Mouse (Mus musculus) heart, adult 2 months (tissue): ENCODE measurements at regions not wholly inside any gene's neighbourhood (a gene's known extent, or its start where the extent isn't known, plus 50 kb on each side); places are given as distances from the start of the nearest gene placed in this dataset.

Experiments used
- DNase-seq, 2 experiments: peaks; one replicate each; pipeline ENCODE4 v3.0.0; 2021
- H3K27ac ChIP-seq: fragments of 200-600 bp; 2 replicates; pipeline ENCODE4 v1.8.1; 2022
- H3K27me3 ChIP-seq: fragments of 200-500 bp; 2 replicates; pipeline ENCODE4 v1.6.1; 2012; ENCODE audit warnings: mild to moderate bottlenecking, low read length, inconsistent platforms, mixed read lengths; ENCODE audit not compliant: control insufficient read depth, insufficient read depth
- H3K36me3 ChIP-seq: fragments of 200-500 bp; 2 replicates; pipeline ENCODE4 v1.6.1; 2012; ENCODE audit warnings: low read length, inconsistent platforms; ENCODE audit not compliant: control insufficient read depth, insufficient read depth
- H3K4me1 ChIP-seq: fragments of 200-500 bp; 2 replicates; pipeline ENCODE4 v1.6.1; 2011; ENCODE audit warnings: low read length; ENCODE audit not compliant: control insufficient read depth, insufficient read depth
- H3K4me3 ChIP-seq: fragments of 200-600 bp; 2 replicates; pipeline ENCODE4 v1.8.1; 2022
- H3K79me2 ChIP-seq: fragments of 200-500 bp; replicated peaks from 2 replicates; pipeline ENCODE4 v1.6.1; 2012; ENCODE audit warnings: mild to moderate bottlenecking, inconsistent platforms, low read length, moderate library complexity, mixed read lengths; ENCODE audit not compliant: control insufficient read depth, insufficient read depth
- H3K9ac ChIP-seq: fragments of 200-500 bp; 2 replicates; pipeline ENCODE4 v1.6.1; 2012; ENCODE audit warnings: low read depth, mild to moderate bottlenecking, control low read depth, inconsistent platforms, low read length, mixed read lengths
- CTCF ChIP-seq: fragments of 200-600 bp; IDR thresholded peaks from 2 replicates; pipeline ENCODE4 v1.8.1; 2022; ENCODE audit warnings: antibody characterized with exemption, mild to moderate bottlenecking, moderate library complexity
- EP300 ChIP-seq: fragments of 200-500 bp; IDR thresholded peaks from 2 replicates; pipeline ENCODE4 v1.6.1; 2011; ENCODE audit warnings: low read depth, low read length, control low read depth; ENCODE audit not compliant: insufficient read depth
- POLR2A ChIP-seq: fragments of 200-500 bp; IDR thresholded peaks from 2 replicates; pipeline ENCODE4 v1.6.1; 2011; ENCODE audit warnings: mild to moderate bottlenecking, low read depth, low read length, control low read depth; ENCODE audit not compliant: insufficient read depth
- WGBS: fragments of 180-500 bp; shearing (Covaris S2); methylation state at CpG from one replicate; pipeline ENCODE4 v1.1.7; 2018; 5-methylcytosine and 5-hydroxymethylcytosine counted together
- intact Hi-C: fragments of 180-260 bp; cut with DNase I; formaldehyde crosslinking; loops from one replicate; pipeline ENCODE4 v1.15.1; 2025

GRCm38 (mm10) chr17:73009962-73010361 is 91.9 kb downstream of the Lbh start:
- Histone ChIP-seq H3K4me1 (peaks cover 18% of the 10 kb centered on the region), H3K27me3 (no peaks in the 10 kb centered on the region), H3K9ac (no peak overlapping the region), H3K27ac (peak overlapping the region; percentile 40), H3K4me3 (no peak overlapping the region), H3K36me3 (no peaks in the 10 kb centered on the region), H3K79me2 (no peaks in the 10 kb centered on the region)
- DNase-seq, result peak; percentile 66 to 69
- TF ChIP-seq EP300 (no peak), CTCF (no peak), POLR2A (no peak)
- intact Hi-C loops, result loop anchor here (1.0 to 2.0 kb wide), 2 partner anchors 91 to 120 kb away; partner anchors contain the start of gene Lbh
- WGBS, result 55% methylated on average over 4 of the region's 4 CpGs

- TF ChIP-seq POLR2A (no peak), CTCF (no peak), EP300 (no peak)
- Histone ChIP-seq H3K4me3 (no peak overlapping the region), H3K4me1 (peaks cover 18% of the 10 kb centered on the region), H3K9ac (no peak overlapping the region), H3K36me3 (no peaks in the 10 kb centered on the region), H3K79me2 (no peaks in the 10 kb centered on the region), H3K27ac (peak overlapping the region; percentile 46), H3K27me3 (no peaks in the 10 kb centered on the region)
- 36% methylated on average over 6 of the region's 6 CpGs for WGBS
- DNase-seq, result peak in 1 of 2 experiments; percentile 38
- intact Hi-C loops, result no loop called here
These were observed 94.3 kb downstream of the Lbh start for GRCm38 (mm10) chr17:73012356-73012755.

- TF ChIP-seq CTCF (no peak), POLR2A (no peak), EP300 (no peak)
- no peak overlapping the region for H3K4me3 ChIP-seq
- WGBS, result 64% methylated on average over 5 of the region's 5 CpGs
- H3K9ac ChIP-seq, result no peak overlapping the region
- no peak for DNase-seq
- no peaks in the 10 kb centered on the region for H3K27me3 ChIP-seq
- peak overlapping the region; percentile 24; the same call in 1 of the 2 replicates for H3K27ac ChIP-seq
- intact Hi-C loops, result no loop called here
- H3K4me1 ChIP-seq, result peaks cover 18% of the 10 kb centered on the region
- no peaks in the 10 kb centered on the region for H3K79me2 ChIP-seq
- H3K36me3 ChIP-seq, result no peaks in the 10 kb centered on the region
These were observed 94.8 kb upstream of the Lclat1 start for GRCm38 (mm10) chr17:73012954-73013353.

- TF ChIP-seq CTCF (no peak), EP300 (no peak), POLR2A (no peak)
- intact Hi-C loops, result loop anchor here (2.0 kb wide), 1 partner anchor 29 kb away; no protein-coding TSS in a partner anchor
- Histone ChIP-seq H3K27ac (no peak overlapping the region), H3K4me1 (peaks cover 14% of the 10 kb centered on the region), H3K27me3 (no peaks in the 10 kb centered on the region), H3K4me3 (no peak overlapping the region), H3K79me2 (no peaks in the 10 kb centered on the region), H3K9ac (no peak overlapping the region), H3K36me3 (no peaks in the 10 kb centered on the region)
- 50% methylated on average over 9 of the region's 9 CpGs for WGBS
- peak in 1 of 2 experiments; percentile 36 for DNase-seq
These were observed 93.5 kb upstream of the Lclat1 start for GRCm38 (mm10) chr17:73014090-73014853.

- H3K9ac ChIP-seq, result no peak overlapping the region
- H3K36me3 ChIP-seq, result no peaks in the 10 kb centered on the region; the same call in 1 of the 2 replicates
- DNase-seq, result no peak
- 81% methylated on average over 5 of the region's 5 CpGs for WGBS
- no peaks in the 10 kb centered on the region for H3K79me2 ChIP-seq
- TF ChIP-seq CTCF (no peak), POLR2A (no peak), EP300 (no peak)
- peaks cover 8% of the 10 kb centered on the region for H3K4me1 ChIP-seq
- intact Hi-C loops, result no loop called here
- H3K4me3 ChIP-seq, result no peak overlapping the region
- H3K27ac ChIP-seq, result no peak overlapping the region
- H3K27me3 ChIP-seq, result no peaks in the 10 kb centered on the region
These were observed 90.6 kb upstream of the Lclat1 start for GRCm38 (mm10) chr17:73017173-73017572.

GRCm38 (mm10) chr17:73022630-73023051 is 85.1 kb upstream of the Lclat1 start:
- Histone ChIP-seq H3K36me3 (no peaks in the 10 kb centered on the region; the same call in 1 of the 2 replicates), H3K4me1 (peaks cover 5% of the 10 kb centered on the region), H3K4me3 (no peak overlapping the region), H3K9ac (no peak overlapping the region), H3K27ac (peak overlapping the region; percentile 83), H3K27me3 (no peaks in the 10 kb centered on the region), H3K79me2 (no peaks in the 10 kb centered on the region)
- TF ChIP-seq EP300 (peak; percentile 99), POLR2A (0 out of 2 replicates have a peak, but pooled peaks have one; percentile 23), CTCF (no peak)
- 28% methylated on average over 8 of the region's 8 CpGs for whole genome bisulfite sequencing
- peak; percentile 84 to 92 for DNase-seq
- intact Hi-C loops, result loop anchor here (1.0 to 5.0 kb wide), 4 partner anchors 46 to 205 kb away; no protein-coding TSS in a partner anchor
